Mouse (Mus musculus): ENCODE measurements at regions not wholly inside any gene's neighbourhood (a gene's known extent, or its start where the extent isn't known, plus 50 kb on each side); places are given as distances from the start of the nearest gene placed in this dataset.

GRCm38 (mm10) chr17:4380449-4380848 lies 613.7 kb upstream of the Arid1b start:
- no peak for DNase-seq
- 98% methylated on average over 1 of the region's 1 CpGs for WGBS
- no peaks in the 10 kb centered on the region; the same call in 1 of the 2 replicates for H3K4me1 ChIP-seq (ENCODE audit: control insufficient read depth, insufficient read depth, low read length)
- H3K4me3 ChIP-seq (replicated peaks; ENCODE audit: extremely low read depth, low read depth, low read length), result no peak overlapping the region
- TF ChIP-seq CTCF (IDR thresholded peaks at IDR 0.05; ENCODE audit: insufficient read depth, low read length) (no peak), POLR2A (IDR thresholded peaks at IDR 0.05; ENCODE audit: borderline replicate concordance, extremely low read depth, low read depth, low read length) (no peak)

- no peak for DNase-seq
- no peak overlapping the region for H3K4me3 ChIP-seq (replicated peaks; ENCODE audit: extremely low read depth, low read depth, low read length)
- TF ChIP-seq CTCF (IDR thresholded peaks at IDR 0.05; ENCODE audit: insufficient read depth, low read length) (no peak), POLR2A (IDR thresholded peaks at IDR 0.05; ENCODE audit: borderline replicate concordance, extremely low read depth, low read depth, low read length) (no peak)
- H3K4me1 ChIP-seq (ENCODE audit: control insufficient read depth, insufficient read depth, low read length), result no peaks in the 10 kb centered on the region; the same call in 1 of the 2 replicates
These were observed 613.3 kb upstream of the Arid1b start for GRCm38 (mm10) chr17:4380873-4381272.

GRCm38 (mm10) chr17:4381896-4382685 lies 612.0 kb upstream of the Arid1b start:
- no peak overlapping the region for H3K4me3 ChIP-seq (replicated peaks; ENCODE audit: extremely low read depth, low read depth, low read length)
- no peak for TF ChIP-seq POLR2A (IDR thresholded peaks at IDR 0.05; ENCODE audit: borderline replicate concordance, extremely low read depth, low read depth, low read length)
- no peak for TF ChIP-seq CTCF (IDR thresholded peaks at IDR 0.05; ENCODE audit: insufficient read depth, low read length)
- DNase-seq, result no peak
- 76% methylated on average over 13 of the region's 13 CpGs for WGBS
- no peaks in the 10 kb centered on the region; the same call in 1 of the 2 replicates for H3K4me1 ChIP-seq (ENCODE audit: control insufficient read depth, insufficient read depth, low read length)

- Histone ChIP-seq H3K4me3 (replicated peaks; ENCODE audit: extremely low read depth, low read depth, low read length) (no peak overlapping the region), H3K4me1 (ENCODE audit: control insufficient read depth, insufficient read depth, low read length) (no peaks in the 10 kb centered on the region; the same call in 1 of the 2 replicates)
- DNase-seq, result no peak
- TF ChIP-seq POLR2A (IDR thresholded peaks at IDR 0.05; ENCODE audit: borderline replicate concordance, extremely low read depth, low read depth, low read length) (no peak), CTCF (IDR thresholded peaks at IDR 0.05; ENCODE audit: insufficient read depth, low read length) (no peak)
These were observed 611.4 kb upstream of the Arid1b start for GRCm38 (mm10) chr17:4382716-4383115.

GRCm38 (mm10) chr17:4387616-4388015 lies 606.5 kb upstream of the Arid1b start:
- H3K4me1 ChIP-seq (ENCODE audit: control insufficient read depth, insufficient read depth, low read length), result no peaks in the 10 kb centered on the region; the same call in 1 of the 2 replicates
- no peak for DNase-seq
- TF ChIP-seq CTCF (IDR thresholded peaks at IDR 0.05; ENCODE audit: insufficient read depth, low read length) (no peak), POLR2A (IDR thresholded peaks at IDR 0.05; ENCODE audit: borderline replicate concordance, extremely low read depth, low read depth, low read length) (no peak)
- 60% methylated on average over 4 of the region's 4 CpGs for WGBS
- no peak overlapping the region for H3K4me3 ChIP-seq (replicated peaks; ENCODE audit: extremely low read depth, low read depth, low read length)

GRCm38 (mm10) chr17:4390012-4390411 lies 604.1 kb upstream of the Arid1b start:
- DNase-seq, result no peak
- Histone ChIP-seq H3K4me3 (replicated peaks; ENCODE audit: extremely low read depth, low read depth, low read length) (no peak overlapping the region), H3K4me1 (ENCODE audit: control insufficient read depth, insufficient read depth, low read length) (no peaks in the 10 kb centered on the region; the same call in 1 of the 2 replicates)
- TF ChIP-seq POLR2A (IDR thresholded peaks at IDR 0.05; ENCODE audit: borderline replicate concordance, extremely low read depth, low read depth, low read length), result no peak
- TF ChIP-seq CTCF (IDR thresholded peaks at IDR 0.05; ENCODE audit: insufficient read depth, low read length), result no peak
- WGBS, result 67% methylated on average over 4 of the region's 4 CpGs

GRCm38 (mm10) chr17:4390577-4390976 lies 603.6 kb upstream of the Arid1b start:
- no peak for TF ChIP-seq CTCF (IDR thresholded peaks at IDR 0.05; ENCODE audit: insufficient read depth, low read length)
- TF ChIP-seq POLR2A (IDR thresholded peaks at IDR 0.05; ENCODE audit: borderline replicate concordance, extremely low read depth, low read depth, low read length), result no peak
- no peak for DNase-seq
- H3K4me1 ChIP-seq (ENCODE audit: control insufficient read depth, insufficient read depth, low read length), result no peaks in the 10 kb centered on the region; the same call in 1 of the 2 replicates
- no peak overlapping the region for H3K4me3 ChIP-seq (replicated peaks; ENCODE audit: extremely low read depth, low read depth, low read length)

GRCm38 (mm10) chr17:4391210-4391609 lies 602.9 kb upstream of the Arid1b start:
- no peak for DNase-seq
- WGBS, result 36% methylated on average over 1 of the region's 1 CpGs
- Histone ChIP-seq H3K4me1 (ENCODE audit: control insufficient read depth, insufficient read depth, low read length) (no peaks in the 10 kb centered on the region; the same call in 1 of the 2 replicates), H3K4me3 (replicated peaks; ENCODE audit: extremely low read depth, low read depth, low read length) (no peak overlapping the region)
- TF ChIP-seq POLR2A (IDR thresholded peaks at IDR 0.05; ENCODE audit: borderline replicate concordance, extremely low read depth, low read depth, low read length) (no peak), CTCF (IDR thresholded peaks at IDR 0.05; ENCODE audit: insufficient read depth, low read length) (no peak)

GRCm38 (mm10) chr17:4396119-4396518 lies 598.0 kb upstream of the Arid1b start:
- 78% methylated on average over 5 of the region's 5 CpGs for WGBS
- TF ChIP-seq POLR2A (IDR thresholded peaks at IDR 0.05; ENCODE audit: borderline replicate concordance, extremely low read depth, low read depth, low read length), result no peak
- no peak for TF ChIP-seq CTCF (IDR thresholded peaks at IDR 0.05; ENCODE audit: insufficient read depth, low read length)
- DNase-seq, result no peak
- no peak overlapping the region for H3K4me3 ChIP-seq (replicated peaks; ENCODE audit: extremely low read depth, low read depth, low read length)
- no peaks in the 10 kb centered on the region; the same call in 1 of the 2 replicates for H3K4me1 ChIP-seq (ENCODE audit: control insufficient read depth, insufficient read depth, low read length)

GRCm38 (mm10) chr17:4417686-4418085 lies 576.4 kb upstream of the Arid1b start:
- no peak for DNase-seq
- TF ChIP-seq POLR2A (IDR thresholded peaks at IDR 0.05; ENCODE audit: borderline replicate concordance, extremely low read depth, low read depth, low read length) (no peak), CTCF (IDR thresholded peaks at IDR 0.05; ENCODE audit: insufficient read depth, low read length) (no peak)
- WGBS, result 66% methylated on average over 5 of the region's 5 CpGs
- Histone ChIP-seq H3K4me1 (ENCODE audit: control insufficient read depth, insufficient read depth, low read length) (no peaks in the 10 kb centered on the region), H3K4me3 (replicated peaks; ENCODE audit: extremely low read depth, low read depth, low read length) (no peak overlapping the region)
